Mouse (Mus musculus) heart, embryonic 10.5 days (tissue): Measurements from ENCODE around the gene Prrc2b. TPM values are rescaled to one million over a fixed set of nuclear protein-coding genes. Genes with fewer than 3 reads are reported as not detected.

Source experiments
- DNase-seq: peaks from one replicate; pipeline ENCODE4 v3.0.0-alpha.2; 2017; ENCODE audit warnings: low spot score
- H3K27ac ChIP-seq: fragments of 300-500 bp; sonication (generic); 2 replicates; pipeline ENCODE4 v1.5.1; 2016; ENCODE audit warnings: mild to moderate bottlenecking
- H3K27me3 ChIP-seq: fragments of 300-500 bp; sonication (generic); 2 replicates; pipeline ENCODE4 v1.6.1; 2016; ENCODE audit warnings: mild to moderate bottlenecking; ENCODE audit not compliant: poor library complexity, insufficient read depth, severe bottlenecking
- H3K36me3 ChIP-seq: fragments of 300-500 bp; sonication (generic); 2 replicates; pipeline ENCODE4 v1.6.1; 2016; ENCODE audit warnings: mild to moderate bottlenecking, moderate library complexity
- H3K4me1 ChIP-seq: fragments of 300-500 bp; sonication (generic); 2 replicates; pipeline ENCODE4 v1.6.1; 2016; ENCODE audit warnings: mild to moderate bottlenecking
- H3K4me3 ChIP-seq: fragments of 300-500 bp; sonication (generic); 2 replicates; pipeline ENCODE4 v1.5.1; 2016; ENCODE audit warnings: mild to moderate bottlenecking, moderate library complexity
- H3K9me3 ChIP-seq: fragments of 300-500 bp; sonication (generic); 2 replicates; pipeline ENCODE4 v1.6.1; 2016; ENCODE audit warnings: mild to moderate bottlenecking, moderate library complexity
- WGBS: fragments of 180-500 bp; shearing (Covaris S2); methylation state at CpG from one replicate; pipeline ENCODE4 v1.1.7; 2016; 5-methylcytosine and 5-hydroxymethylcytosine counted together
- polyA plus RNA-seq: library from polyadenylated mRNA; unstranded; fragments of >200 nt; fragmentation: Nextera tagmentation; extraction: Ambion mirVana; gene quantifications from 2 replicates; pipeline ENCODE4 v1.2.1, GENCODE M21; 2016

Gene Prrc2b
- polyA plus RNA-seq, 1 experiment from 2014 or later, result 54.6 TPM

DNA sequence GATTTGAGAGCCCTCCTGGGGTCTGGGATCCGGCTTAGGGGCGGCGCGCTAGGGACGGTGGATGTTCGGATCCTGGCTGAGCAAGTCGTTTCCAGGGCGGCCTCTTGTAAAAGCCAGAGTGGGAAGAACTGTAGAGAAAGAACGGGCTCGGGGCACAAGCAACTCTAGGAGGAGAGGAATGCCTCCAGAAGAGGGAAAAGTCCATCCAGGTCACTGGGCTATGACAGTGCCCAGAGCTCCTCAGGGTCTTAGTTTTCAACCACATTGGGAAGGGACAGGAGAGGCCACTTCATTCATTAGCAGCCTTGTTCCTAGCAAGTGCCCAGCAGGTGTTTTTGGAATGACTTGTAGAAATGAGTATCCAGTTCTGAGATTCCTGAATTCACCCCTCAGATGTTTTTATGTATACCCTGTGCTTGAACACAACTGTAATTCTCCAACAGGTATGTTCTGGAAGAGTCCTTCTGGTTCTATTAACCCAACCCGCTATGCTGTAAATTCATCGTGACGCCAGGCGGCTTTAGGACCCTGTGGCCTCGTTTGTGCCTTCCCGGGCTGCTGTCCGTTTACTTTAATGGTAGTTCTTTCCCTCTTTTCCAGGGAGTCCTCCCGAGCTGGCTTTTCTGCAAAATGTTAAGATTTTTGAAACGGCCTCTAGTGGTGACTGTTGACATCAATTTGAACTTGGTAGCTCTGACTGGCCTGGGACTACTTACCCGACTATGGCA lies 86.0 kb downstream of the Prrc2b start:
- under 1% methylated on average over 20 of the region's 20 CpGs for WGBS
- Histone ChIP-seq H3K4me1 (peaks cover 17% of the 10 kb centered on the region), H3K4me3 (peak overlapping the region; percentile 80), H3K27me3 (no peaks in the 10 kb centered on the region), H3K27ac (peak overlapping the region; percentile 89), H3K9me3 (no peaks in the 10 kb centered on the region), H3K36me3 (peaks cover 31% of the 10 kb centered on the region)
- no peak for DNase-seq

DNA sequence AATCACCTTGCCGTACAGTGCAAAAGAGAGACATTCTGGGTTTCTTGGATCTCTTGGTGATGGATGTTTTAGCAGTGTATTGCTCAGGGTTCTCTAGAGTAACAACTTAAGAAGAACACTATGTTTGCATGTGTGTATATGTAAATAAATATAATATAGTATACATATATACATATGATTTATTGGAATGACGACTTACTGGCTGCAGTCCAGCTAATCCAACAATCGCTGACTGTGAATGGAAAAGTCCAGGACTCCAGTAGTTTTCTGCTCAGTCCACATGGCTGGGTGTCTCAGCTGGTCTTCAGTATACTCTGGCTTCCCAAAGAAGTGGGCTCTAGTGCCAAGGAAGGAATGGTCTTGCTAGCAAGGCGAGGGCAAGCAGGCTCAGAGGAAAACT lies 86.7 kb downstream of the Prrc2b start:
- H3K27ac ChIP-seq, result 0 out of 2 replicates have a peak overlapping the region, but pooled peaks have one; percentile 89
- no peak for DNase-seq

DNA sequence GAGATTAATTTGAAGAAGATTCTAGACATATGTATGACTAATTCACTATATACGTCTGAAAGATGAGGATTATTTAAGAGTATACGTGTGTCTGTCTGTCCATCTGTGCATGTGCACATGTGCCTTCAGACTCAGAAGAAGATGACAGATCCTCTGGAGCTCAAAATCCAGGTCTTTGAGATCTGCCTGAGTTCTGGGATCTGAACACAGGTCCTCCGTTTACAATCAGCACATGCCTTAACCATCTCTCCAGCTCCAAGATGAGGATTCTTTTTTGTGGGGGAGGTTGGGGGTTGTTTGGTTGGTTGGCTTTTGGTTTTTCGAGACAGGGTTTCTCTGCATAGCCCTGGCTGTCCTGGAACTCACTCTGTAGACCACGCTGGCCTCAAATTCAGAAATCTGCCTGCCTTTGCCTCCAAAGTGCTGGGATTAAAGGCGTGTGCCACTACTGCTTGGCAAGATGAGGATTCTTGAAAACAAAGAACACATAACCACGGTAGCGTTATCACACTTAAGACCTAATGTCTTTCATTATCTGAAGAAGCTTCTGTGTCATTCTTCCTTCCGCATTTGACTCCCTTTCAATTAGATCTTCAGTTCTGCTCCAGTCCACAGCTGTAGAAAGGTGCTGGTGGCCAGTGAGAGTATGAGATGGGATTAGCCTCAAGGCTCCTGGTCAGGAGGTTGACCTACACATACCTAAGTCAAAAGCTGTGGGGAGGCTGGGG lies 88.0 kb downstream of the Prrc2b start:
- Histone ChIP-seq H3K4me3 (no peak overlapping the region), H3K27ac (no peak overlapping the region), H3K27me3 (no peaks in the 10 kb centered on the region), H3K36me3 (peaks cover 22% of the 10 kb centered on the region), H3K4me1 (peaks cover 17% of the 10 kb centered on the region), H3K9me3 (no peaks in the 10 kb centered on the region)
- 91% methylated on average over 9 of the region's 9 CpGs for WGBS
- no peak for DNase-seq

More for the DNA sequence above, 86.7 kb downstream of the Prrc2b start:
- Histone ChIP-seq H3K4me3 (peak overlapping the region; percentile 80), H3K9me3 (no peaks in the 10 kb centered on the region), H3K27me3 (no peaks in the 10 kb centered on the region), H3K36me3 (peaks cover 24% of the 10 kb centered on the region), H3K4me1 (peaks cover 17% of the 10 kb centered on the region)
- WGBS, result 42% methylated on average over 4 of the region's 4 CpGs

DNA sequence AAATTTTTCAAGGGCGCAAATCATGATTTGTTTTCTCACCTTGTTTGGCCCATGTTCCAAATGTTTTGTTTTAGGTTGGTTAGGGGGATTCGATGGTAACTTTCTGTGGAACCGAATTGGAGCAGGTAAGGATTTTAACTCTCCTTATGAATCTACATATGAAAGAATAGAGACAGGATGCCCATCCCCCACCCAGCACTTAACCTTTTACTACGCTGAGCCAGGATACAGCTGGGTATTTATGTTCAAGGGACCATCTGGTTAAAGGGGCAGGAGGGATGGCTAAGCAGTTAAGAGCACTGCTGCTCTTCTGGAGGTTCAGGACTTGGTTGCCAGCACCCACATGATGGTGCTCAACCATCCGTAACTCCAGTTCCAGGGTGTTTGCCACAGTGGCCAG lies 89.7 kb downstream of the Prrc2b start:
- H3K36me3 ChIP-seq, result peaks cover 28% of the 10 kb centered on the region
- no peak overlapping the region for H3K27ac ChIP-seq
- 83% methylated on average over 5 of the region's 5 CpGs for WGBS
- H3K4me3 ChIP-seq, result no peak overlapping the region
- no peak for DNase-seq
- no peaks in the 10 kb centered on the region for H3K27me3 ChIP-seq
- H3K9me3 ChIP-seq, result no peaks in the 10 kb centered on the region
- H3K4me1 ChIP-seq, result peaks cover 5% of the 10 kb centered on the region; the same call in 1 of the 2 replicates

DNA sequence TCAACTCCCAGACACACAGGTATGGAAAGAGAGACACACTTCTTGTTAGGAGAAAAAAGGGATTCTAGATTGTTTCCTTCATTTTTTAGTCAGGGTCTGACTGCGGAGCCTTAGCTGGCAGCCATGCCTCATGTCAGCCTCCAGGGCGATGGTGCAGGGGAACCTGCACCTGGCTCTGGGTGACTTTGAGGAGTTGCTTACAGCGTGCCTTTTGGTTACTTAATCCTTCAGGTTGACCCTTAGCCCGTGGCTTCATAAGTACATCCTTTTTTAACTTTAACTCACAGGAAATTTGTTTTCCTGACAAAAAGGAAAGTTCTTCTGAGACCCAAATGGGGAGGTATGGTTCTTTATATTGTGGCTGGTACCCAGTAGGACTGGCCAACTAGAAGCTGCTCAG lies 92.1 kb downstream of the Prrc2b start:
- DNase-seq, result no peak
- Histone ChIP-seq H3K36me3 (peaks cover 49% of the 10 kb centered on the region), H3K4me1 (no peaks in the 10 kb centered on the region), H3K27me3 (no peaks in the 10 kb centered on the region), H3K27ac (no peak overlapping the region), H3K4me3 (no peak overlapping the region), H3K9me3 (no peaks in the 10 kb centered on the region)
- WGBS, result 88% methylated on average over 4 of the region's 4 CpGs

DNA sequence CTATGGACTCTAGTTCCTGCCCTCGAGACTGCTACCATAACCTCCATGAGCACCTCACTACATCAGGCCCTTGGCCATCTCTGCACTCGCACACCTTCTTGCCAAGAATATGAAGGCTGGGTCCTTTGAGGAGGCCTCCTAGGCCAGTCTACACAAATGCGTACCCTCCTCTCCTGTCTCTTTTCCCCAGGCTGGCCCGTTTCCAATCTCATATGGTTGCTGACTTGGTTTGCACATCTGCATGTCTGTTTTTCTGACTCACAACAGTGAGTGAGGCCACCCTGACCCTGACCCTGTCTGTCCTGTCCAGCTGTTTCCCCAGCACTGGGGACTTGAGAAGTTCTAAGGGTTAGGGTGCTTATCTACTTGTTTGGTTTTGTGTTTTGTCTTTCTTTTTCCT lies 95.9 kb downstream of the Prrc2b start:
- DNase-seq, result no peak
- H3K9me3 ChIP-seq, result no peaks in the 10 kb centered on the region
- no peak overlapping the region for H3K4me3 ChIP-seq
- H3K27ac ChIP-seq, result no peak overlapping the region
- peaks cover 83% of the 10 kb centered on the region for H3K36me3 ChIP-seq
- 84% methylated on average over 4 of the region's 4 CpGs for WGBS
- 0 out of 2 replicates have a peak, but pooled peaks cover 4% of the 10 kb centered on the region for H3K4me1 ChIP-seq
- H3K27me3 ChIP-seq, result no peaks in the 10 kb centered on the region

DNA sequence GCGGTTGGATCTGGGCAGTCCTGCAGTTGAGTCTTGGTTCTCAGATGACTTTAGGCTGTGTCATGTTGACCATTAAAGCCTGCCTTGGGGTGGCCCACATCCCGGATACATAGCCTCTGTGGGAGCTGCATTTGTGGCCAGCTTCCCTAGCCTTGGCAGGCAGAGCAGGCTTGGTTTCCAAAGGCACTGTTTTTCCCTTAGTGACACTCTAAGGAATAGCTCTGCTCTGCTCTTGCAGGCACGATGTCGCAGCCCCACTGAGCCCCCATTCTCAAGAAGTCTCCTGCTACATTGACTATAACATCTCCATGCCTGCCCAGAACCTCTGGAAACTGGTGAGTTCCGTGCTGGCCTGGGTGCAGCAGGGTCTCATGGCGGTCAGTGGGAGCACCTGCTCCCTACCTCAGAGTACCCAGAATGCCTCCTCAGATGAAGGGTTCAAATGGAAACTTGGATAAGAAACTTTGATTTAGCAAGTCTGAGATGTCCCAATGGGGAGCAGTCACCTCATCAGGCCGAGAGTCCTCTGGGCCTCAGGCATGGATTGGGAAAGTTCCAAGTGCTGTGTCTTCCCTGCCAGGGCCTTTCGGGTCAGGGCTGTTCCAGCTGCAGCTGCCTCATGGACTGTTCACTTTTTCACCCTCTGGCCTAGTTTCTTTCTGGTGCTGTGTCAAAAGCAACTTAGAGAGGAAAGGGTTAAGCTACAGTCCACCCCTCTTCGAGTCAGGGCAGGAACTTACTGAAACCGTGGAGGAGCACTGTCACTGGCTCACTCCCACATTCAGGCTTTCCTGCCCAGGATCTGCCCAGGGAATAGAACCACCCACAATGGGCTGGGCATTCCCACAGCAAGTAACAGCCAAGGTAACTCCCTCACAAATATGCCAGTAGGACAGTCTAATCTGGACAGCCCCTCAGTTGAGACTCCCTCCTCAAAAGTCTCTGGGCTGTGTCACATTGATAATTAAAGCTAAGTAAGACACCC lies 97.8 kb downstream of the Prrc2b start:
- no peaks in the 10 kb centered on the region for H3K9me3 ChIP-seq
- peaks cover 94% of the 10 kb centered on the region for H3K36me3 ChIP-seq
- H3K27ac ChIP-seq, result no peak overlapping the region
- no peak for DNase-seq
- no peaks in the 10 kb centered on the region for H3K27me3 ChIP-seq
- WGBS, result 80% methylated on average over 10 of the region's 10 CpGs
- no peak overlapping the region for H3K4me3 ChIP-seq
- H3K4me1 ChIP-seq, result peaks cover 16% of the 10 kb centered on the region; the same call in 1 of the 2 replicates

DNA sequence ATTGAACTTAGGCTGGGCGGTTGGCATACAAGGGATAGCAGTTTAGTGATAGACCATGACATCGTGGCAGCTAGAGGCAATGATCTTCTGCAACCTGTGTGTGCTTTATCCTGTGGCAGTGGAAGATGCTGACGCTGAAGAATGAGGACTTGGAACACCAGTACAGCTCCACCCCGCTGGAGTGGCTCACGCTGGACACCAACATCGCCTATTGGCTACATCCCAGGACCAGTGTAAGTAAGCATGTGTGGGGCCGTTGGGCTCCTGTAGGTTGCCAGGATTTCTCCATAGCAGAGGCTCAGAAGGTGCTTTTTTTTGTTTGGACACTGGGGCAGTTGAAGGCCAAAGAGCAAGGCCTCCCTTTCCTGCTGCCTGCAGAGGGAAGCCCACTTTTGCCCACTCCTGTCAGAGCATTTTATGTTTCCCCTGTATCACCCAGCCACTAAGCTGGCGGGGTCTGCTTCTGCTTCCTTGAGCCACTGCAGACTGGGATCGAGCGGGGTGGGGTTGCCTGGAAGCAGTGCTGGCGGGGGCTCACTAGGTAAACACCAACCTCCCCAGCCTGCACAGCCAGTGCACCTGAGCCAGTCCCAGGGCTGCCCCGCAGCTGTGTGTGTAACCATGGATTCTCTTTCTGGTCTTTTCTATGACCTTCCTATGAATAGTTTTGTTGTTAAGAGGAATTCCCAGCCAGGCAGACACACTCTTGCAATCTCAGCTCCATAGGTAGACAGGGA lies 101.1 kb downstream of the Prrc2b start:
- no peaks in the 10 kb centered on the region for H3K27me3 ChIP-seq
- H3K4me3 ChIP-seq, result no peak overlapping the region
- peaks cover 19% of the 10 kb centered on the region; the same call in 1 of the 2 replicates for H3K4me1 ChIP-seq
- WGBS, result 83% methylated on average over 12 of the region's 12 CpGs
- no peak overlapping the region for H3K27ac ChIP-seq
- no peaks in the 10 kb centered on the region for H3K9me3 ChIP-seq
- peaks cover 92% of the 10 kb centered on the region for H3K36me3 ChIP-seq
- DNase-seq, result no peak

DNA sequence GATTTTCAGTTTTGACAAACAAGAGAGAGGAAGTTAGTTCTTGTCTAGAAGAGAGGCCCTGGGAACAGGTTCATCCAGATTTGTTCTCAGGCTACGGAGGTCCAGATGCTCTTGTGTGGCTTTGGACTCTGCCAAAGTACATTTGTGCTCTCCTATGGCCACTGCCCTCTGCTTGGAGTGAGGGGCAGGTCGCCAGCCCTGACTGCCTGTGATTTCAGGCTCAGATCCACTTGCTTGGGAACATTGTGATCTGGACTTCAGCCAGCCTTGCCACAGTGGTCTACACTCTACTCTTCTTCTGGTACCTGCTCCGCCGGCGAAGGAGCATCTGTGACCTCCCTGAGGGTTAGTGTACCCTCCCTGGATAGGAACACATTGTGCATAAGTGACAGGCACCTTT lies 101.8 kb downstream of the Prrc2b start:
- WGBS, result 80% methylated on average over 5 of the region's 5 CpGs
- Histone ChIP-seq H3K4me1 (peaks cover 19% of the 10 kb centered on the region; the same call in 1 of the 2 replicates), H3K36me3 (peaks cover 93% of the 10 kb centered on the region), H3K27ac (no peak overlapping the region), H3K4me3 (no peak overlapping the region), H3K9me3 (no peaks in the 10 kb centered on the region), H3K27me3 (no peaks in the 10 kb centered on the region)
- DNase-seq, result no peak

DNA sequence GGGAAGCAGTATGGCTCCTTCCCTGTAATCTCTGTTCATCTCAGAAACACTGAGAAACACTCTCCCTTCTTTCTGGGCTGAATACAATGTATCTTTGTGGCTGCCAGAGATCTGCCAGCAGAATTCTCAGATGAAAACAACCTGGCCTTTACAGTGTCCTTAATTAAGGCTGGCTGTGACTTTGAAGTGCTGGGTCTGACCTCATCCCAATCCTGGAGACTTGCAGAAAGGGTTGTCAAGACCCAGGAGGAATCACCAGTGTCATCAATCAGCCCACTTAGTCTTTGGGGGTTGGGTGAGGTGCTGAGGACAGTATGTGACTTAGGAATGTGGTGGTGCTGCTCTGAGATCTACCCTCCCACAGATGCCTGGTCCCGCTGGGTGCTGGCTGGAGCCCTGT lies 102.5 kb downstream of the Prrc2b start:
- 56% methylated on average over 1 of the region's 1 CpGs for WGBS
- H3K9me3 ChIP-seq, result no peaks in the 10 kb centered on the region
- peaks cover 18% of the 10 kb centered on the region; the same call in 1 of the 2 replicates for H3K4me1 ChIP-seq
- no peak overlapping the region for H3K4me3 ChIP-seq
- H3K27me3 ChIP-seq, result no peaks in the 10 kb centered on the region
- H3K27ac ChIP-seq, result no peak overlapping the region
- peaks cover 93% of the 10 kb centered on the region for H3K36me3 ChIP-seq
- no peak for DNase-seq

DNA sequence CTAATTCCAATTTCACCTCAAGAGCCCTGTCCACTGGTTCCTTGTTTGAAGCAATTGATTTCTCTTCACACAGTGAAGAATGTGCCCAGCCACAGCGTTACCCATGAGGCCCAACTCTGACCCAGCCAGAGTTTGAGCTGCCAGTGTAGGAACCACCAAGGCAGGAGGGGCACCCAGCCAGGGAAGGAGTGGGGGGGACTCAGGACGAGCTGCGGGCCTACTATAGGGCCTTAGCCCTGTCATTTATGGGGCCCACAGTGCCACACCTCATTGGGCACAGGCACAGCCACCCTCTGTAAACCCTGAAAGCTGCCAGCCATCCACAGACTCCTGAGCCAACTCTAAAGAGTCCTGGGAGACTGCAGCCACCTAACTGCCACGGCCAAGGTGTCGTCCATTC lies 103.7 kb downstream of the Prrc2b start:
- H3K4me1 ChIP-seq, result peaks cover 27% of the 10 kb centered on the region
- no peak overlapping the region for H3K4me3 ChIP-seq
- no peaks in the 10 kb centered on the region for H3K9me3 ChIP-seq
- no peaks in the 10 kb centered on the region for H3K27me3 ChIP-seq
- DNase-seq, result no peak
- H3K27ac ChIP-seq, result no peak overlapping the region
- H3K36me3 ChIP-seq, result peaks cover 82% of the 10 kb centered on the region
- WGBS, result 89% methylated on average over 5 of the region's 5 CpGs

DNA sequence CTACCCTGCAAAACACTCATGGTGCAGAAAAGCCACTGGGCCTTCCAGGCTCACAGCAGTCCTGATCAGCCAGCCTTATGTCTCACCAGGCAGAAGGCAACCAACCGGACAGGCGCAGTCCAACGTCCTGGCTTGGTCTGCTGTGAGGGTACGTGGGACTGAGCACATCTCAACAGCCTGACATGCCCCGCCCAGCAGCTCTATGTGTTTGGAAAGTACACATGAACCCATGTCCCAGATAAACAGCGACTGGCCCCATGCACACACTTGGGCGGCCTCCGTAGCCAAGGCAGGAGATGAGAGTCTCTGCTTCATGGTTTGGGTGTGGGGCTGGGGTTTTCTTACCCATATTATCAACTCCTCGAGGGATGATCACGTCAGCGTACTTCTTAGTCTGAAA lies 105.4 kb downstream of the Prrc2b start:
- Histone ChIP-seq H3K36me3 (peaks cover 64% of the 10 kb centered on the region), H3K4me3 (no peak overlapping the region), H3K9me3 (no peaks in the 10 kb centered on the region), H3K4me1 (peaks cover 35% of the 10 kb centered on the region), H3K27me3 (no peaks in the 10 kb centered on the region), H3K27ac (no peak overlapping the region)
- DNase-seq, result no peak
- 93% methylated on average over 11 of the region's 11 CpGs for WGBS
